Mouse (Mus musculus): ENCODE measurements at regions not wholly inside any gene's neighbourhood (a gene's known extent, or its start where the extent isn't known, plus 50 kb on each side); places are given as distances from the start of the nearest gene placed in this dataset.

- Histone ChIP-seq H3K36me3 (ENCODE audit: control insufficient read depth in 1 of 2, insufficient read depth in 2 of 2, low read length in 2 of 2) (no peaks in the 10 kb centered on the region), H3K79me2 (ENCODE audit: control insufficient read depth, insufficient read depth, low read length, poor library complexity) (no peaks in the 10 kb centered on the region), H3K9ac (ENCODE audit: control insufficient read depth, low read depth, low read length, poor library complexity, severe bottlenecking) (no peak overlapping the region), H3K27ac (ENCODE audit: control insufficient read depth, low read depth, low read length) (no peak overlapping the region), H3K9me3 (replicated peaks; ENCODE audit: insufficient read depth, low read length) (no peaks in the 10 kb centered on the region), H3K4me3 (ENCODE audit: control insufficient read depth in 1 of 2, insufficient read depth in 1 of 2, low read depth in 2 of 2, low read length in 2 of 2) (no peak overlapping the region), H3K27me3 (ENCODE audit: control insufficient read depth in 1 of 2, insufficient read depth in 2 of 2, low read length in 2 of 2) (no peaks in the 10 kb centered on the region), H3K4me1 (ENCODE audit: control insufficient read depth in 1 of 2, insufficient read depth in 2 of 2, low read length in 2 of 2) (no peaks in the 10 kb centered on the region)
- DNase-seq (ENCODE audit: low read depth, low spot score), result no peak
- TF ChIP-seq CHD1 (IDR thresholded peaks at IDR 0.05; ENCODE audit: low read depth, low read length), result no peak
- TF ChIP-seq UBTF (IDR thresholded peaks at IDR 0.05; ENCODE audit: borderline replicate concordance, insufficient read depth, low read depth, low read length), result no peak
- no peak for TF ChIP-seq BHLHE40 (IDR thresholded peaks at IDR 0.05; ENCODE audit: borderline replicate concordance, low read depth, low read length)
- TF ChIP-seq ELF1 (IDR thresholded peaks at IDR 0.05; ENCODE audit: low read depth, low read length), result no peak
- TF ChIP-seq POLR2AphosphoS5 (IDR thresholded peaks at IDR 0.05; ENCODE audit: borderline replicate concordance, low read depth, low read length), result no peak
- TF ChIP-seq USF2 (IDR thresholded peaks at IDR 0.05; ENCODE audit: borderline replicate concordance in 1 of 2, insufficient read depth in 1 of 2, low read depth in 1 of 2, low read length in 2 of 2), result no peak
- TF ChIP-seq TAL1 (IDR thresholded peaks at IDR 0.05; ENCODE audit: low read length), result no peak
- no peak for TF ChIP-seq CTCF (IDR thresholded peaks at IDR 0.05 in 2 of 3, conservative IDR thresholded peaks at IDR 0.05 in 1 of 3; ENCODE audit: control insufficient read depth in 1 of 3, insufficient read depth in 1 of 3, low read depth in 2 of 3, low read length in 3 of 3, poor library complexity in 1 of 3, severe bottlenecking in 1 of 3)
- TF ChIP-seq NELFE (IDR thresholded peaks at IDR 0.05; ENCODE audit: low read depth, low read length), result no peak
- no peak for TF ChIP-seq USF1 (IDR thresholded peaks at IDR 0.05; ENCODE audit: low read depth, low read length)
- no peak for TF ChIP-seq POLR2A (IDR thresholded peaks at IDR 0.05; ENCODE audit: control insufficient read depth in 1 of 2, insufficient read depth in 1 of 2, low read depth in 1 of 2, low read length in 2 of 2, poor library complexity in 1 of 2)
- TF ChIP-seq RAD21 (IDR thresholded peaks at IDR 0.05; ENCODE audit: low read depth, low read length), result no peak
- no peak for TF ChIP-seq HCFC1 (IDR thresholded peaks at IDR 0.05; ENCODE audit: low read depth, low read length)
- no peak for TF ChIP-seq MEF2A (IDR thresholded peaks at IDR 0.05; ENCODE audit: extremely low read depth, insufficient replicate concordance, low read depth, low read length, poor library complexity, severe bottlenecking)
- no peak for TF ChIP-seq GABPA (IDR thresholded peaks at IDR 0.05; ENCODE audit: low read depth, low read length)
- no peak for TF ChIP-seq ZMIZ1 (IDR thresholded peaks at IDR 0.05; ENCODE audit: low read depth, low read length)
- TF ChIP-seq ETS1 (IDR thresholded peaks at IDR 0.05; ENCODE audit: low read depth, low read length), result no peak
- TF ChIP-seq MAX (IDR thresholded peaks at IDR 0.05; ENCODE audit: low read length), result no peak
Observed at GRCm38 (mm10) chr4:27529565-27529964, 1182.9 kb upstream of the Manea start.

- no peaks in the 10 kb centered on the region for H3K36me3 ChIP-seq (ENCODE audit: control insufficient read depth in 1 of 2, insufficient read depth in 2 of 2, low read length in 2 of 2)
- no peaks in the 10 kb centered on the region for H3K9me3 ChIP-seq (replicated peaks; ENCODE audit: insufficient read depth, low read length)
- TF ChIP-seq UBTF (IDR thresholded peaks at IDR 0.05; ENCODE audit: borderline replicate concordance, insufficient read depth, low read depth, low read length) (no peak), USF1 (IDR thresholded peaks at IDR 0.05; ENCODE audit: low read depth, low read length) (no peak), TBP (IDR thresholded peaks at IDR 0.05; ENCODE audit: low read depth, low read length) (no peak), TAL1 (IDR thresholded peaks at IDR 0.05; ENCODE audit: low read length) (no peak), GABPA (IDR thresholded peaks at IDR 0.05; ENCODE audit: low read depth, low read length) (no peak), CHD2 (IDR thresholded peaks at IDR 0.05; ENCODE audit: low read length) (no peak), RCOR1 (IDR thresholded peaks at IDR 0.05; ENCODE audit: low read depth, low read length) (no peak), ZNF384 (IDR thresholded peaks at IDR 0.05; ENCODE audit: low read depth, low read length) (no peak), SIN3A (IDR thresholded peaks at IDR 0.05; ENCODE audit: low read length) (no peak), EP300 (IDR thresholded peaks at IDR 0.05; ENCODE audit: low read depth in 1 of 2, low read length in 2 of 2) (no peak), ZC3H11A (IDR thresholded peaks at IDR 0.05; ENCODE audit: low read depth, low read length) (no peak), MYB (IDR thresholded peaks at IDR 0.05; ENCODE audit: low read depth, low read length) (no peak), USF2 (IDR thresholded peaks at IDR 0.05; ENCODE audit: borderline replicate concordance in 1 of 2, insufficient read depth in 1 of 2, low read depth in 1 of 2, low read length in 2 of 2) (no peak), CHD1 (IDR thresholded peaks at IDR 0.05; ENCODE audit: low read depth, low read length) (no peak), MAFK (IDR thresholded peaks at IDR 0.05; ENCODE audit: borderline replicate concordance, low read depth, low read length) (no peak), E2F4 (IDR thresholded peaks at IDR 0.05; ENCODE audit: borderline replicate concordance, low read depth, low read length) (no peak), MAZ (IDR thresholded peaks at IDR 0.05; ENCODE audit: low read depth, low read length) (no peak), ZKSCAN1 (IDR thresholded peaks at IDR 0.05; ENCODE audit: low read depth, low read length) (no peak), BHLHE40 (IDR thresholded peaks at IDR 0.05; ENCODE audit: borderline replicate concordance, low read depth, low read length) (no peak), JUND (IDR thresholded peaks at IDR 0.05; ENCODE audit: low read depth, low read length) (no peak)
- H3K4me1 ChIP-seq (ENCODE audit: control insufficient read depth in 1 of 2, insufficient read depth in 2 of 2, low read length in 2 of 2), result no peaks in the 10 kb centered on the region
- H3K27me3 ChIP-seq (ENCODE audit: control insufficient read depth in 1 of 2, insufficient read depth in 2 of 2, low read length in 2 of 2), result no peaks in the 10 kb centered on the region
- no peak overlapping the region for H3K9ac ChIP-seq (ENCODE audit: control insufficient read depth, low read depth, low read length, poor library complexity, severe bottlenecking)
- H3K27ac ChIP-seq (ENCODE audit: control insufficient read depth, low read depth, low read length), result no peak overlapping the region
- DNase-seq (ENCODE audit: low read depth, low spot score), result no peak
- H3K79me2 ChIP-seq (ENCODE audit: control insufficient read depth, insufficient read depth, low read length, poor library complexity), result no peaks in the 10 kb centered on the region
- no peak overlapping the region for H3K4me3 ChIP-seq (ENCODE audit: control insufficient read depth in 1 of 2, insufficient read depth in 1 of 2, low read depth in 2 of 2, low read length in 2 of 2)
Observed at GRCm38 (mm10) chr4:27520295-27520694, 1173.6 kb upstream of the Manea start.
